Mouse (Mus musculus) brain, embryonic 14.5 days (tissue): Measurements from ENCODE around the gene Thrb.

Source experiments
- CTCF ChIP-seq: fragments of 200-500 bp; IDR thresholded peaks from 2 replicates; pipeline ENCODE4 v1.5.1; 2012; ENCODE audit warnings: inconsistent platforms, mild to moderate bottlenecking, moderate library complexity, borderline replicate concordance; ENCODE audit not compliant: insufficient read depth, insufficient read length; ENCODE audit errors: extremely low read depth
- POLR2A ChIP-seq: fragments of 200-500 bp; IDR thresholded peaks from 2 replicates; pipeline ENCODE4 v1.6.1; 2012; ENCODE audit warnings: mild to moderate bottlenecking, inconsistent platforms, borderline replicate concordance; ENCODE audit not compliant: poor library complexity, insufficient read depth, insufficient read length, severe bottlenecking; ENCODE audit errors: extremely low read depth

DNA sequence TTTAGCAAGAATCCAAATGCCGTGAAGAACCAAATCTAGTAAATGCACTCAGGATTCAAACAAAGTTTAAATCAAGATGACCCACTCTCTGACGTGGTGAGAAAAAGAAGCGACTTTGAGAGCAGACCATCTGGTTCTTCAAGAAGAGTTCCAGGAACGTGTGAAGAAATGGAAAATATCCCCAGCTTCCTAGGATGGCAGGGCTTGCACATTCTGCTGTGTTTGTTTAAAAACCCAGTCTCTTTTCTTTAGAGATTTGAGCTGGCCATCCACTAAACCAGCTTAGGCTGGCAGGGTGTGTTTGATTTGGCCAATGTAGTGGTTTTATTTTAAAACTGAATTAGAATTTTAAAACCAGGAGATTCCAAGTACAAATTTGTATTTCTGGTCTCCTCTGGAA is 246.9 kb downstream of the Thrb start:
- TF ChIP-seq CTCF = no peak
- TF ChIP-seq POLR2A = no peak
